Mouse (Mus musculus): ENCODE measurements around the gene Fos. TPM values are rescaled to one million over a fixed set of nuclear protein-coding genes. Genes with fewer than 3 reads are reported as not detected.

The Fos gene
- polyA plus RNA-seq, 1 experiment from 2014 or later = 11.2 TPM

Other genes with a start within 250 kb of the Fos start
- 8.3 and 9.0 TPM in 2 replicates for gene Mlh3, start 203.3 kb upstream of the Fos start, polyA plus RNA-seq (2014; fragmentation: Nextera tagmentation; extraction: Ambion mirVana)
- 39.8 and 49.1 TPM in 2 replicates for gene Acyp1, start 185.5 kb upstream of the Fos start, polyA plus RNA-seq (2014; fragmentation: Nextera tagmentation; extraction: Ambion mirVana)
- gene Zc2hc1c, start 185.3 kb upstream of the Fos start, polyA plus RNA-seq (2014; fragmentation: Nextera tagmentation; extraction: Ambion mirVana) = 1.4 and 1.8 TPM in 2 replicates
- 19.4 and 21.2 TPM in 2 replicates for gene Nek9, start 134.5 kb upstream of the Fos start, polyA plus RNA-seq (2014; fragmentation: Nextera tagmentation; extraction: Ambion mirVana)
- gene Tmed10, start 99.0 kb upstream of the Fos start, polyA plus RNA-seq (2014; fragmentation: Nextera tagmentation; extraction: Ambion mirVana) = 358 and 372 TPM in 2 replicates
- gene Jdp2, start 125.1 kb downstream of the Fos start, polyA plus RNA-seq (2014; fragmentation: Nextera tagmentation; extraction: Ambion mirVana) = 1.7 and 2.4 TPM in 2 replicates
- gene Batf, start 212.8 kb downstream of the Fos start, polyA plus RNA-seq (2014; fragmentation: Nextera tagmentation; extraction: Ambion mirVana) = 7.3 and 8.3 TPM in 2 replicates

All from embryonic facial prominence, embryonic 14.5 days (tissue).